Mouse (Mus musculus) hindbrain, embryonic 15.5 days (tissue): Measurements from ENCODE around the gene Plaur. TPM values are rescaled to one million over a fixed set of nuclear protein-coding genes. Genes with fewer than 3 reads are reported as not detected.

Experiments used
- ATAC-seq: fragments of 200-750 bp; cut with Nextera tagmentation; 2 replicates; pipeline ENCODE4 v1.8.0; 2017; ENCODE audit warnings: low read depth, moderate number of reproducible peaks, moderate TSS enrichment; ENCODE audit not compliant: low FRiP score
- H3K27ac ChIP-seq: fragments of 300-500 bp; sonication (generic); replicated peaks from 2 replicates; pipeline ENCODE4 v1.5.1; 2015; ENCODE audit warnings: mild to moderate bottlenecking, inconsistent platforms
- H3K27me3 ChIP-seq: fragments of 300-500 bp; sonication (generic); 2 replicates; pipeline ENCODE4 v1.6.1; 2015; ENCODE audit warnings: control low read depth, inconsistent platforms
- H3K36me3 ChIP-seq: fragments of 300-500 bp; sonication (generic); 2 replicates; pipeline ENCODE4 v1.6.1; 2015; ENCODE audit warnings: control low read depth, inconsistent platforms
- H3K4me1 ChIP-seq: fragments of 300-500 bp; sonication (generic); replicated peaks from 2 replicates; pipeline ENCODE4 v1.6.1; 2015; ENCODE audit warnings: control low read depth, inconsistent platforms
- H3K4me2 ChIP-seq: fragments of 300-500 bp; sonication (generic); 2 replicates; pipeline ENCODE4 v1.6.1; 2015; ENCODE audit warnings: moderate library complexity, mild to moderate bottlenecking, inconsistent platforms
- H3K4me3 ChIP-seq: fragments of 300-500 bp; sonication (generic); 2 replicates; pipeline ENCODE4 v1.5.1; 2015; ENCODE audit warnings: mild to moderate bottlenecking, inconsistent platforms
- H3K9ac ChIP-seq: fragments of 300-500 bp; sonication (generic); 2 replicates; pipeline ENCODE4 v1.6.1; 2015; ENCODE audit warnings: inconsistent platforms
- H3K9me3 ChIP-seq: fragments of 300-500 bp; sonication (generic); 2 replicates; pipeline ENCODE4 v1.6.1; 2016; ENCODE audit warnings: control low read depth, inconsistent platforms
- WGBS: fragments of 180-500 bp; shearing (Covaris S2); methylation state at CpG from one replicate; pipeline ENCODE4 v1.1.7; 2015; 5-methylcytosine and 5-hydroxymethylcytosine counted together
- polyA plus RNA-seq: library from polyadenylated mRNA; unstranded; fragments of >200 nt; fragmentation: Nextera tagmentation; extraction: Ambion mirVana; gene quantifications from 2 replicates; pipeline ENCODE4 v1.2.1, GENCODE M21; 2015

The Plaur gene
- polyA plus RNA-seq, 1 experiment from 2014 or later: 1.5 TPM

DNA sequence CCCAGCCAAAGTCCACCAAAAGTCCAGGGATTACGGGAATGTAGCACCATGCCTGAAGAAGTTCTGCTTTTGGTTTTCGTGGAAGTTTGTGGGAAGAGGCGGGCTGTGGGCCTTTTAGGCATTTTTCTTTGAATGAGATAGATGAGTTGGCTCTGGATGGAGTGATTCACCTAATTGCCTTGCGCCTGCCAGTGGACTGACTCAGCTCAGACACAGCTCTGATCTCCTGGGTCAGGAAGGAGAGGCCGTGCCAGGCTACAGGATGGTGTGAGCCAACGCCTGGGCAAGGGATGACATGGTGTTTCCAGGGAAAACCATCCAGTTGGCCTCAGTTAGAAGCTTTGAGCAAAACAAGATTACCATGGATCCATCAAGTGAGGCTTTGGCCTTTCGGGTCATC, 8.1 kb downstream of the Plaur start:
- Histone ChIP-seq H3K36me3 (no peaks in the 10 kb centered on the region), H3K9me3 (no peaks in the 10 kb centered on the region), H3K27ac (no peak overlapping the region), H3K4me3 (no peak overlapping the region), H3K4me1 (peaks cover 6% of the 10 kb centered on the region; the same call in 1 of the 2 replicates), H3K9ac (no peak overlapping the region), H3K4me2 (no peak overlapping the region), H3K27me3 (no peaks in the 10 kb centered on the region)
- 96% methylated on average over 7 of the region's 7 CpGs for WGBS
- ATAC-seq: no peak

- Histone ChIP-seq H3K4me3 (no peak overlapping the region), H3K4me1 (peaks cover 6% of the 10 kb centered on the region; the same call in 1 of the 2 replicates), H3K9me3 (no peaks in the 10 kb centered on the region), H3K36me3 (no peaks in the 10 kb centered on the region), H3K4me2 (no peak overlapping the region), H3K27ac (no peak overlapping the region), H3K27me3 (no peaks in the 10 kb centered on the region), H3K9ac (no peak overlapping the region)
- WGBS: 68% methylated on average over 6 of the region's 6 CpGs
- no peak for ATAC-seq
Measured at GRCm38 (mm10) chr7:24472442-24472841, 10.2 kb downstream of the Plaur start.

DNA sequence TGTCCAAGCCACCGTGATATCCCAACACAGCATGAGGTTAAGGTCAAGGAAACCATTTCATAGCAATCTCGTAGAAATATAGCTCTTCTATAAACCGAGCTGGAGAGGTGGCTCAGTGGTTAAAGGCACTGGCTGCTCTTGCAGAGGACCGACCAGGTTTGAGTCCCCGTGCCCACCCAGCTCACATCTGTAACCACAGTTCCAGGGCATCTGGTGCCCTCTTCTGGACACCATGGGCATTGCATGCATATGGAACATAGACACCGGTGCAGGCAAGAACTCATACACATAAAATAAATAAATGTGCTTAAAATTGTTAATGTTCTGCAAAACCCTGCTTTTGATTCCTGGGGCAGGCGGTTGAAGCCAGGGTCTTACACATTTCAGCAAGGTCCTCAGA, 10.7 kb downstream of the Plaur start:
- no peak overlapping the region for H3K27ac ChIP-seq

DNA sequence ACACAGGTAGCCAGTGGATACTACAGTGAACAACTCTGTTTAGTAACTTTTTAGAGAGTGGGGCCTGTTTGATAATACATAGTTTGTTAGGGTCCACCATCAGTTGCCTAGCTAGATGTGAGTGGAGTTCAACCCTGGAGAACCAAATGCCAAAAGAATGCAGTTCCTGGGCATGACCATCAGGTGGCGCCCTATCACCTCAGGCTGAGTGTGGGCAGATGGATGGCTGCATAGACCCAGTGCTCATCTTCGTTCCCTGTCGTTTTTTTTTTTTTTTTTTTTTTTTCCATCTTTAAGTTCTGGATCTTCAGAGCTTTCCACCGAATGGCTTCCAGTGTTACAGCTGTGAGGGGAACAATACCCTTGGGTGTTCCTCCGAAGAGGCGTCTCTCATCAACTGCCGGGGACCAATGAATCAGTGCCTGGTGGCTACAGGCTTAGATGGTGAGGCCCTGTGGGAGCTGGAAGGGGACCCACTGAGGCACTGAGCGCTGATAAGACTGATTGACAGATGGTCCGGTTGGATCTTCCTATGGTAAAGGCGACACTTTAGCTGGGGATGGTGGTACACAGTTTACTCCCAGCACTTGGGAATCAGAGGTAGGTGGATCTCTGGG, 11.7 kb downstream of the Plaur start:
- Histone ChIP-seq H3K27me3 (no peaks in the 10 kb centered on the region), H3K4me1 (peaks cover 6% of the 10 kb centered on the region; the same call in 1 of the 2 replicates), H3K27ac (no peak overlapping the region), H3K9me3 (no peaks in the 10 kb centered on the region), H3K4me3 (no peak overlapping the region), H3K4me2 (no peak overlapping the region), H3K36me3 (no peaks in the 10 kb centered on the region), H3K9ac (no peak overlapping the region)
- 38% methylated on average over 10 of the region's 10 CpGs for WGBS
- ATAC-seq: no peak

More for the DNA sequence above, 10.7 kb downstream of the Plaur start:
- ATAC-seq: no peak
- Histone ChIP-seq H3K4me1 (peaks cover 6% of the 10 kb centered on the region; the same call in 1 of the 2 replicates), H3K9me3 (no peaks in the 10 kb centered on the region), H3K27me3 (no peaks in the 10 kb centered on the region), H3K4me2 (no peak overlapping the region), H3K9ac (no peak overlapping the region), H3K4me3 (no peak overlapping the region), H3K36me3 (no peaks in the 10 kb centered on the region)
- WGBS: 74% methylated on average over 7 of the region's 7 CpGs

DNA sequence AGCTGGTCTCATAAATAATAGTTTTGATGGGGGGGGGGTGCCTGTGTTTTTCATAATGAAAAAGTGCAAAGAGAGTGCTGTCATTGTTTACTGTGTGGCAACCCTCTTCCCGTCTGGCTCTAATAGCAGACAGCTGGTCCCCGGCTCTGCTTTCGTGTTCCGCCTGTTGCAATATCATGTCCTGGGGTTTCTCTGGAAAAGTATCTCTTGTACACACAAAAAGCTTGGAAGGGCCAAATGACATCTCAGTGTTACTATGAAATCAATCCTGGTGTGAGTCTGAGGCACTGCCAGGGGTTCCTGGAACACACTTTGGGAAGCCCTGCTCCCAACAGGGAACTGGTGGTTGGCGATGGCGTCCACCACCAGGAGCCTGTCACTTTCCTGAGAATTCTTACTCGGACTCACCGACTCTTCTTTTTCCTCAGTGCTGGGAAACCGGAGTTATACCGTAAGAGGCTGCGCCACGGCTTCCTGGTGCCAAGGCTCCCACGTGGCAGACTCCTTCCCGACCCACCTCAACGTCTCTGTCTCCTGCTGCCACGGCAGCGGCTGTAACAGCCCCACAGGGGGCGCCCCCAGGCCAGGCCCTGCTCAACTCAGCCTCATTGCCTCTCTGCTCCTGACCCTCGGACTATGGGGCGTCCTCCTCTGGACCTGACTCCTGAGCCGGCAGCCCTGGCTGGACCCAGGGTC, 12.7 kb downstream of the Plaur start:
- Histone ChIP-seq H3K4me1 (peaks cover 13% of the 10 kb centered on the region), H3K36me3 (no peaks in the 10 kb centered on the region), H3K27ac (no peak overlapping the region), H3K4me2 (peak overlapping the region; percentile 18), H3K9ac (no peak overlapping the region), H3K9me3 (no peaks in the 10 kb centered on the region), H3K4me3 (no peak overlapping the region), H3K27me3 (no peaks in the 10 kb centered on the region)
- 31% methylated on average over 21 of the region's 21 CpGs for WGBS
- ATAC-seq: no peak; the same call in 1 of the 2 replicates

- H3K27me3 ChIP-seq: no peaks in the 10 kb centered on the region
- no peaks in the 10 kb centered on the region for H3K36me3 ChIP-seq
- no peak overlapping the region for H3K4me3 ChIP-seq
- H3K9me3 ChIP-seq: no peaks in the 10 kb centered on the region
- H3K9ac ChIP-seq: no peak overlapping the region
- H3K4me1 ChIP-seq: peaks cover 27% of the 10 kb centered on the region
- no peak for ATAC-seq
- H3K4me2 ChIP-seq: no peak overlapping the region
- no peak overlapping the region for H3K27ac ChIP-seq
- WGBS: 78% methylated on average over 8 of the region's 8 CpGs
Measured at GRCm38 (mm10) chr7:24476338-24476737, 14.1 kb downstream of the Plaur start.

- Histone ChIP-seq H3K36me3 (no peaks in the 10 kb centered on the region), H3K4me2 (no peak overlapping the region), H3K27me3 (no peaks in the 10 kb centered on the region), H3K9me3 (no peaks in the 10 kb centered on the region), H3K27ac (no peak overlapping the region), H3K4me3 (no peak overlapping the region), H3K9ac (no peak overlapping the region), H3K4me1 (peaks cover 29% of the 10 kb centered on the region)
- 84% methylated on average over 7 of the region's 7 CpGs for WGBS
- ATAC-seq: no peak
Measured at GRCm38 (mm10) chr7:24476856-24477255, 14.6 kb downstream of the Plaur start.

DNA sequence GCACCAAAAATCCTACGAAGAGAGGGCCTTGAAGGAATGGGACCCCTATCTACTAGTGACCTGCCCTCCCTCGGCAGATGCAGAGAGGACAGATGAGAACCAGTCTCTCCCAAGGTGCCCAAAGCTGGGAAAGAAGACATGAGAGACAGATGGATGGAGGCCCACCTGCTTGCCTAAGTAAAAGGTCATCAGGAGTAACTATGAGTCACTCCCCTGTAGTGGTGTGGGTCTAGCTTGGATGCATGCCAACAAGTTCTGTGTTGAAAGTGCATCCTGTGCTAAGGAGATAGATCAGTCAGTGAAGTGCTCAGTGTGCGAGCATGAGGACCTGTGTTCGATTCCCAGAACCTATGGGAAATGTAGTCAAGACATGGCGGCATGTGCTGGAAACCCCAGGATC, 16.6 kb downstream of the Plaur start:
- H3K4me2 ChIP-seq: no peak overlapping the region
- 93% methylated on average over 5 of the region's 5 CpGs for WGBS
- no peak for ATAC-seq

DNA sequence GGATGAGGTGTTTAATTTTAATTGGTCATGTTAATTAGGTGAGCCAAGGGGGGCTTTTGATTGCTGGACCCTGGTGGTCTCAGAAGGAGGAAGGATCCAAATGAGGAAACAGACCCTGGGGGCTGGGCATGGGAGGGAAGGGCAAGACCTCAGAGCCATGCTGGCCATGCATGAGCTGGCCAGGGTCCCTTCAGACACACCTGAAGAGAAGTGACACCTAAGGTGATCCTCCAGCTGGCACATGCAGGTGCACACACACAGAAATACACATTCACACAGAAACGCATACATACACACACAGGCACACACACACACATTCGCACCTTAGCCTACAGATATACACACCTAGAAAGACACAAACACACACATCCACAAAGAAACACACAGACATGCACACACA, 17.4 kb downstream of the Plaur start:
- Histone ChIP-seq H3K27me3 (no peaks in the 10 kb centered on the region), H3K4me2 (peak overlapping the region; percentile 76; the same call in 1 of the 2 replicates), H3K36me3 (no peaks in the 10 kb centered on the region), H3K9ac (peak overlapping the region; percentile 23; the same call in 1 of the 2 replicates), H3K9me3 (no peaks in the 10 kb centered on the region), H3K4me1 (peaks cover 50% of the 10 kb centered on the region), H3K4me3 (peak overlapping the region; percentile 78; the same call in 1 of the 2 replicates), H3K27ac (no peak overlapping the region)
- 79% methylated on average over 2 of the region's 2 CpGs for WGBS
- no peak for ATAC-seq

More for the DNA sequence above, 16.6 kb downstream of the Plaur start:
- Histone ChIP-seq H3K9me3 (no peaks in the 10 kb centered on the region), H3K27me3 (no peaks in the 10 kb centered on the region), H3K27ac (no peak overlapping the region), H3K4me1 (peaks cover 42% of the 10 kb centered on the region), H3K9ac (no peak overlapping the region), H3K36me3 (no peaks in the 10 kb centered on the region), H3K4me3 (no peak overlapping the region)

DNA sequence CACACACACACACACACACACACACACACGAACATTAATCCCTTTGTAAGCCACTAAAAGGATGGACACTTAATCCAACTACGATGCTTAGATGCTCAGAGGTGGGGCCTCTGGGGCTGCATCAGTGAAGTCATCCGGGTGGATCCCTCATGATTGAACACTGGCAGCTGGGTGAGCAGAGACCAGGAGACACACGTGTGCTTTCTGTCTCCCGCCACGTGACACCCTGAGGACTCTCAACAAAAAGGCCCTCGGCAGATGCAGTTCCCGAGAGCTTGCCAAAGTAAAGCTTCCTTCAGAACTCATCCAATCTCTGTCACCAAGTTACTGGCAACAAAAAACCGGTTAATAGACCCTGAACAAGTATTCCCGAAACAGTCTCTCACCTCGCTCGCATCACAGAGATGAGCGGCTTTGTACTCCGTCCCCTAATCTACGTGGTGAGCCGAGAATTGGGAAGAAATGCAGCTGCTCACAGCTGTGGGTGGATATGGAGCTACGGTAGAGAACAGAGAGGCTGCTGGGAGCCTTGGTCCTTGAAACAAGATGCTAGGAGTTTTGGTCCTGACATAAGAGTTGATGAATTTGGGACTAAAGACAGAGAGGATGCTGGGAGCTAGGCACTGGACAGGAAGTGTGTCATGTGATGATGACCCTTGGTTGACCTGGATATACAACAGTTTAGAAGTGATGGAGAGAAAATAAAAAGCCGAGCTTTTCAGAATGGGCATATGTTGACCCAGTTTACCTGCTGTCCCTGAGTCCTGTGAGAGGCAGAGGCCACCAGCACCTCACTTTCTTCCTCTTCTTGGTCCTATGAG, 18.0 kb downstream of the Plaur start:
- H3K9me3 ChIP-seq: no peaks in the 10 kb centered on the region
- ATAC-seq: 0 out of 2 replicates have a peak, but pooled peaks have one; percentile 2
- H3K4me3 ChIP-seq: peak overlapping the region; percentile 78
- peaks cover 51% of the 10 kb centered on the region for H3K4me1 ChIP-seq
- WGBS: 48% methylated on average over 18 of the region's 18 CpGs
- H3K27ac ChIP-seq: peak overlapping the region; percentile 91; the same call in 1 of the 2 replicates
- H3K27me3 ChIP-seq: no peaks in the 10 kb centered on the region
- peak overlapping the region; percentile 76 for H3K4me2 ChIP-seq
- H3K9ac ChIP-seq: peak overlapping the region; percentile 88
- no peaks in the 10 kb centered on the region for H3K36me3 ChIP-seq

DNA sequence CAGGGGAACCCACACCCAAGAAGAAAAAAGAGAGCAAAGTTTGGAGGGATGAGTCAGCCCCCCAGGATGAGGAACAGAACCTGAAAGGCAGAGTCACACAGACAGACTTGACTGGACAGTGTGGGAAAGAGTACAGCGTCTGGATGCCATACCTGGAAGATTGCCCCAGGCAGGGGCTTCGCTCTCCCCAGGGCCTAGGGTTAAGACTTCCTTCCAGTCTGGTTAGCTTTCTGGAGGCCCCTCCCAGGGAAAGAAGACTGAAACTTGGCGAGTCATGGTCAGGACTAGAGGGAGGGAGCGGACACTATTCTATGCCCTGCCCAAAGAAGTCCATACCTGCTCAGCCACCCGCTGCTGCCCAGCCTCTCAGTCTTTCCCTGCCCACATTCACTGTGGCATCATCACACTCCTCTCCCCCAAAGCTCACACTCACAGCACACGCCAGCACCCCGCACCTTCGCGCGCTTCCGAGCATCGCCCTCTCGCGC, 18.7 kb downstream of the Plaur start:
- Histone ChIP-seq H3K27ac (peak overlapping the region; percentile 91), H3K4me2 (peak overlapping the region; percentile 76), H3K9ac (peak overlapping the region; percentile 88), H3K27me3 (no peaks in the 10 kb centered on the region), H3K9me3 (no peaks in the 10 kb centered on the region), H3K4me3 (peak overlapping the region; percentile 78), H3K36me3 (no peaks in the 10 kb centered on the region), H3K4me1 (peaks cover 57% of the 10 kb centered on the region)
- 10% methylated on average over 14 of the region's 14 CpGs for WGBS
- ATAC-seq: peak; percentile 27
